Mouse (Mus musculus) layer of hippocampus, adult 9-10 months (tissue): ENCODE results near the gene Dctn2.
"Not testable (repeated sequence)": the region's sequence is repeated elsewhere in the genome, so short reads cannot be mapped to it uniquely, and the experiment has no call there.

Source experiments
- DNase-seq: peaks from one replicate; pipeline ENCODE4 v3.0.0; 2022; ENCODE audit warnings: low spot score

Dctn2 gene

DNA sequence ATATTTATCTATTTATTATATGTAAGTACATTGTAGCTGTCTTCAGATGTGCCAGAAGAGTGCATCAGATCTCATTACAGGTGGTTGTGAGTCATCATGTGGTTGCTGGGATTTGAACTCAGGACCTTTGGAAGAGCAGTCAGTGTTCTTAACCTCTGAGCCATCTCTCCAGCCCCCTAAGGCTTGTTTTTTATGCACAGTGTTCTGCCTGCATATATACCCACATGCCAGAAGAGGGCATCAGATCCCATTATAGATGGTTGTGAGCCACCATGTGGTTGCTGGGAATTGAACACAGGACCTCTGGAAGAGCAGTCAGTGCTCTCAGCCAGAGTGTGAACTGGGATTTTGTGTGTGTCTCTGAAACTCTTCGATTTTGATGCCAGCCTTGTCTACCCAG is 48.8 kb downstream of the Dctn2 start:
- DNase-seq = not testable (repeated sequence)

DNA sequence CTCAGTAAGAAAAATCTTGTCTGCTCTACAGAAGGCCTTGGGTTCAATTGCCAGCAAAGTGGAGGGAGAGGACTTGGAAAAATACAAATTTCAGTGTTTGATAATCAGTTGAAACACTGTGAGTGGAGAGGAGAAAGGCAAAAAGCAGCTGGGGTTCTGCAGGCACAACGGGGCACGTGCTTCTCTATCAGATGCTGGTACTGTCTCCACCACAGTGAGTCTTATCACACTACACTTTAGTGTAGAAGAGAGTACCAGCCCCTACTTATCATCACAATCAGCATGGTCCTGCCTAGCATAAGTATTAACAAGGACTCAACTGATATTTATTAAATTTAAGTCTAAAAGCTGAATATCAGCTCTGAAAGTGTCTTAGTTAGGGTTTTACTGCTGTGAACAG is 51.1 kb downstream of the Dctn2 start:
- no peak for DNase-seq

DNA sequence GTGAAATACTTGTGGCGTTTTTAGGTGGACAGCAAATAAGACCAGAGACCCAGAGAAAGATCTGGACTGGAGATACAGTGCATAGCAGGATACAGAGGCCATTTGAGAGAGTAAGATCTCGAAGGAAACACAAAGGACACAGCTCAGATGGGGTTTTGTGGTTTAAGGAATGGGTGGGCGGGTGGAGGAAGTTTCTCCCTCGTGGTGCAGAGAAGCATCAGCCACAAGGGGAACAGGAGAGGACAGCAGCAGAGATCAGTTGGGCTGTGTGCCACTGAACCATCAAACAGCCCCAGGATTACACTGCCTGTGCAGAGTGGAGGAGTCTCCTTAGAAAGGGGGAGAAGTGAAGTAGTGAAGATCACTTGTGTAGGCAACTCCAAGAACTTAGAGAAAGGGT is 51.8 kb downstream of the Dctn2 start:
- no peak for DNase-seq

DNA sequence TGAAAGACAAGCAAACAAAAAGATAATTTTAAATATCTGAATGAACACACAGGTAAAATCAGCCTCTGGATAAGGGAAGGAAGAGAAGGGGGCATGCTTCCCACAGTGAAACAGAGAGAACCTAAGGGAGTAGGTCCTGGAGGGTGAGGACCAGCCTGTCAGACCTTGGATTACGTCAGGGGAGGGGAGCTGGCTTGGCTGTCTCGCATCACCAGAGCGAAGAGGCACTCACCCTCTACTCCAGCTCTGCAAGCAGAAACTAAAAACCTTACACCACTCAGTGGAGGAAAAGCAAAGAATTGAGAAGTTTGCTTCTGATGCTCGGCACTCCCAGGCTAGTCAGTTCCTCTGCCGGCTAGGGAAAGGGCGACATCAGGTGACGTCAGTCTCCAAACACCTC is 53.8 kb downstream of the Dctn2 start:
- no peak for DNase-seq

DNA sequence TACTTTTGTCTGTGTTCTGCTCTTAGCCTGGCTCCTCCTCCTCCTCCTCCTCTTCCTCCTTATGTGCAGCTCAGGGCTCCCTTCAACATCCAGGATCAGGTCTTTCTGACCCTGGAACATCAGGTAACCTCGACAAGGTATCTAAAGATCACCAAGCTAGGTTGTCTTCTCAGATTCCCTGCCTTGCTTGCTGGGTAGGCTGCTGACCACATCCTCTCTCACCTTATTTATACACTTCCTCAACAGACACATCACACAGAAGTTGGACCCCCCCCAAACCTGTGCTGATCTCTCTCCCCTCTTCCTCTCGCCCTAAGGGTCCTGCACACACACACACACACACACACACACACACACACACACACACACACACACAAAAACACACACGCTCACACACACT is 55.5 kb downstream of the Dctn2 start, which contains the start of gene Arhgap9:
TSS of gene Arhgap9 (plus strand) at position 344 of the 400 bp plus-strand sequence.
- DNase-seq = no peak

DNA sequence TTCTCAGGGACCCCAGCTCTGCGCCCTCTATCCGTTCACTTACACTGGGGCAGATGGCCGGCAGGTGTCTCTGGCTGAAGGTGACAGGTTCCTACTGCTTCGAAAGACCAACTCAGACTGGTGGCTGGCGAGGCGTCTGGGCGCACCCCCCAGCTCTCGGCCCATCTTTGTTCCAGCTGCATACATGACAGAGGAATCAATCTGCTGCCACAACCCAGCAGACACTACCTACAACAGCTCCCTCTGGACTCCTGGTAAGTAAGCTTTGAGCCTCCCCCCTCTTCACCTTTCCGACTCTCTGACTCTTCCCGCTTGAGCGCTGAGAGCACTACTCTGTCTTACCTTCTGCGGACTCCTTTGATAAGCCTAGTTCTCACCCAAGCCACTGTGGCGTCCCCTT is 56.0 kb downstream of the Dctn2 start:
- DNase-seq = no peak

DNA sequence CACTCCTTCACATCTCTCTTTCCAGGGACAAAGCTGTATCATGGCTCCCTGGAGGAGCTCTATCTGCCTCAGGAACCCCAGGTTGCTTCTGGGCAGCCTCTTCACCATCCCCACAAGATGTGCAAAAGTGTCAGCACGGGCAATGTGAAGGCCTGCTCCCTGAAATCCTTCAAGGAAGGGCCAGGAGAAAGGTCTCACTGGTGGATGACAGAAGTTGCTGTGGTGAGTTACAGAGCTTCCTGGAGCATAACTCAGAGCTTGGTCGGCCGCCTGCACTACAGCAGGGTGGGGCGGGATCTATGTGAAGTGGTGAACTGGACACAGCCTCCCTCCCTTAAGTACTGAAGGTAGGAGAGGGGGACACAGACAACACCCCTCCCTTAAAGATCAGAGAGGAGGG is 56.5 kb downstream of the Dctn2 start:
- no peak for DNase-seq

DNA sequence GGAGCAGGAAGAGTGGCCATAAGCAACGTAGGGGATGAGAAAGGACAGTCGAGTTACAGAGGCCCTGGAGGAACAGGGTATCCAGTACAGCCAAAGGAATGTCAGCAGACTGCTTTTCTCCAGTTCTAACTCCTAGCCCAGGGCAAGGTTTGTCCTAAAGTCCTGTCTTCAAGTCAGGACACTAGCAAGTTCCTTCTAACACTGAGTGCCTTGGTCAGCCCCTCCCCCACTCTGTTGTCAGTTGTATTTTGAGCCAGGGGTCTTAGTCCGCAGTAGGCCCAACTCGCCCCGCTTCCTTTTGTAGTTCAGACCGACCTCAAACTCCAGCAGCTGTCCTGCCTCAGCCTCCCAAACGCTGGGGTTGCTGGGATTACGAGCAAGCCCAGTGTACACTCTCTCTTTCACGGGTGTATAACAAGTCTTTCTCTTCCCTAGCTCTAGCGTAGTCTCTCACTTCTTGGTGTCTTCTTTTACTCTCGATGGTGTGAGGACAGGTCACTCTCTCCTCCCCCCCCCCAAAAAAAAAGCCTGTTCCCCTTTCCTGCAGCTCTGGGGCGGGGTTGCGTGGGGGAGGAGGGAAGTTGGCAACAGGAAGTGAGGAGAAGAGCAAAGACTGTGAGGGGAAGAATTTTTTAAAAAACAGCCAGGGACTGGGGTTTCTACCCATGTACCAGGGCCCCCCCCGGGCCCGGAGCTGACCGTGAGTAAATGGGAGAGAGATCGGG is 57.1 kb downstream of the Dctn2 start:
- DNase-seq = no peak

DNA sequence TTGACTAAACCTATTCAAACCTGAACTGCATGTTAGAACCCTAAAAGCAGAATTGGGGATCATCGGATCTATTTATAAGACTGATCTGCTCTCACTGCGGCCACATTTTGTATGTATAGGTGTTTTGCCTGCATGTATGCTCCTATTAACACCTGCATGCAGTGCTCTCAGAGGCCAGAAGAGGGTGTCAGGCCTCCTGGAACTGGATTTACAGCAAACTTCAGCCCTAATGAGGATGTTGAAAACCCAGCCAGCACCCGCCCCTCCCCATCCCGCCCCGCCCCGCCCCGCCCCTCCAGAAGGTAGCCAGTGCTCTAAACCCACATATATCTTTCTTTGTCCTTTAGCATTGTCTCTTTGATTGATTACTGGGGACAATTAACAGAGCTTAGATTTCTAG is 58.3 kb downstream of the Dctn2 start:
- no peak for DNase-seq

DNA sequence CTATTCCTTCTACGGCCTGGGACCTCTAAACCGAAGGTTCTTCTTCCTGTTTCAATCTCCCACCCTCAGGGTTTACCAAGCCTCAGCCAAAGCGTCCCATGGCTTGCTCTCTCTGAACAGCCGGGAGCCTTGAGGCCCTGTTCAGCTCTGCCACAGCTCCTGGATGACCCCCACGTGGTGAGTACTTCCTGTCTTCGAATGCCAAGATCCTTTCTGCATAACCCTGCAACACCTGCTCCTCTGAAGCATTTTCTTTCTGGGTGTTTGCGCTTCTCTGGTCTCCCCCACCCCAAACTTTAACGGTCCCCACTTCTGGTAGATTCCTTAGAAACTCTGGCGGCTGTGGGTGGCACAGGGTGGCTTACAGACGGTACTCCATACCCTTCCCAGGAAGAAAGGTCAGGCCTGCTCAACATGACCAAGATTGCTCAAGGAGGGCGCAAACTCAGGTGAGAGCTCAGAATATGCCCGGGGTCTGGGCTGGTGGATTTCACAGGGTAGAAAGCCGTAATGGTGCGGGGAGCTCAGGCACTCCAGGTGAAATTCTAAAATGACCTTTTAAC is 59.4 kb downstream of the Dctn2 start:
- DNase-seq = no peak

DNA sequence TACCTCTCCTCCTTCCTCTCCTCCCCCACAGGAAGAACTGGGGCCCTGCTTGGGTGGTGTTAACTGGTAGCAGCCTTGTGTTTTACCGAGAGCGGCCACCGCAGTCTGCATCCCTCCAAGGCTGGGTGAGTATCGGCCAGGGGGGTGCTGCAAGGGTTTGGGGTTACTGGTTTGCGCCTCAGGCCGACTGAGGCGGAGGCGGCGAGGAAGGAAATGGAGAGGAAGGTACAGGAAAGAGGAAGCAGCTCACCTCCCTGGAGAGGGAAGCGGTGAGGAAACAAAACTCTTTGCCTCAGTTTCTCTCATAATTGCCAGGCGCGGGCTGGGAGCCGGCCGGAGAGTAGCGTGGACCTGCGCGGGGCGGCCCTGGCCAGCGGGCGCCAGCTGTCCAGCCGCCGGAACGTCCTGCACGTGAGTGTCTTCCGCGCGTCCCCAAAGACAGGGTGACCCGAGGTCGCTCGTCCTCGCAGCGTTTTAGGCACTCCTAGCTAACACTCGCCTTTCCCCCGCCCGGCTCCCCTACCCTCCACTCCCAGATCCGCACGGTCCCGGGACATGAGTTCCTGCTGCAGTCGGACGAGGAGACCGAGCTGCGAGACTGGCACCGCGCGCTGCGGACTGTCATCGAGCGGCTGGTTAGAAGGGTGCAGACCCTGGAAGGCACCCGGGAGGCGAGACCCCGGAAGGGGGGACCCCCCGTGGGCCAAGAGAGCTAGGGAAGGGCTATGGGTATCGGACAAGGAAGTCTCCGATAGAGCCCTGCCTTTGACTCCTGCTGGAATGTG is 60.0 kb downstream of the Dctn2 start:
- no peak for DNase-seq

DNA sequence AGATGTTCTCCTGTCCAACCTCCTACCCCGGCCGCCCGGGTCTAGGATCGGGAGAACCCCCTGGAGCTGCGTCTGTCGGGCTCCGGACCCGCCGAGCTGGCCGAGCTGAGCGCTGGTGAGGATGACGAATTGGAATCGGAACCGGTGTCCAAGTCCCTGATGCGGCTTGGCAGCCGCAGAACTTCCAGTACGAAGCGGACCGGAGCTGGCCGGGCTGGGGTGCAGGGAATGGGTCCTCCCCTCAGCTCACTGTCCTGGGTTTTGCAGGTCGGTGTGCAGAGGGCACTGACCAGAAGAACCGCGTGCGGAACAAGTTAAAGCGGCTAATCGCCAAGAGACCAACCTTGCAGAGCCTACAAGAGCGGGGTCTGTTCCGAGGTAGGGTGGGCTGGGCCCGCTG is 60.7 kb downstream of the Dctn2 start:
- no peak for DNase-seq

DNA sequence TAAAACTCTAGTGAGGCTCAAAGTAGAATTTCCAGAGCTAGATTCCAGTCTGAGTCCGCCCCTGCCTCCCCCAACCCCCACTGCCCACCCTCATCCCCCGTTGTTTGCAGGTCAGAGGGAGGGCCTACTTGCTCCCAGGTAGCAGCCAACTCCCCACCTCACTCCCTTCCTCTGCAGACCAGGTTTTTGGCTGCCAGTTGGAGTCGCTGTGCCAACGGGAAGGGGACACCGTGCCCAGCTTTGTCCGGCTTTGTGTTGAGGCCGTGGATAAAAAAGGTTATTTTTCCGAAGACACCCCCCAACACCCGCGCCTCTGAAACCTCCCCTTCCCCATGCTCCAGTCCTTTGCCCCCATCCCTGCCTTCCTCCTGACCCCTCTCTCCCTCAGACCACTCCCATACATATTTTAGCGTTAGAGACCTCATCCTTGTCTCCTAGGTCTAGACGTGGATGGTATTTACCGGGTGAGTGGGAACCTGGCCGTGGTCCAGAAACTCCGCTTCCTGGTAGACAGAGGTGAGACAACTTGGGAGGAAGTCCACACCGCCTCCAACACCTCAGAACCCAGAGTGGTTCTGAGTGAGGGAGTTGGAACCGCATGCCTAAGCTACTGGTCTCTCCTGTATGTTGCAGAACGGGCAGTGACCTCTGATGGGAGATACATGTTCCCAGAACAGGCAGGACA is 61.4 kb downstream of the Dctn2 start:
- no peak for DNase-seq

DNA sequence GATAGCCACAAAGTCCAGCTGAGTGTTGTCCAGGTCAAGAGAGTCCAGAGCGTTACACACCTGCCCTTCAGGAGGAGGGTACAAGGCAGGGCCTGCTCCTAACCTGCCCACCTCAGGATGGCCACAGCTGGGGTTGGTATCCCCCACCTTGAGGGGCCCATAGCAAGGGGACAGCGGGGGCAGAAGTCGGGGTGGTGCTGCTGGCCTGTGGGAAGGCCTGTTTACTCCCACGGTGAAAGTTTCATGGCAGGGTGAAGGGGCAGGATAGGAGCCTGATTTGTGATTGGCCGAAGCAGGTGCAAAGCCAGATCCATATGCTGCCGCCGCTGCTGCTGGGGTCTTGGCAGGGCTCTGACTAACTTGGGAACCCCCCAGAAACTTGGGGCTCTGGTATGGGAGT is 64.0 kb downstream of the Dctn2 start:
- DNase-seq = no peak
